Mouse (Mus musculus) telencephalon, adult 2 months (tissue): ENCODE results near the gene Tmem179b.

Experiments
- DNase-seq: peaks from one replicate; pipeline ENCODE4 v3.0.0-alpha.2; 2011; ENCODE audit warnings: low read depth, low spot score

Gene Tmem179b

DNA sequence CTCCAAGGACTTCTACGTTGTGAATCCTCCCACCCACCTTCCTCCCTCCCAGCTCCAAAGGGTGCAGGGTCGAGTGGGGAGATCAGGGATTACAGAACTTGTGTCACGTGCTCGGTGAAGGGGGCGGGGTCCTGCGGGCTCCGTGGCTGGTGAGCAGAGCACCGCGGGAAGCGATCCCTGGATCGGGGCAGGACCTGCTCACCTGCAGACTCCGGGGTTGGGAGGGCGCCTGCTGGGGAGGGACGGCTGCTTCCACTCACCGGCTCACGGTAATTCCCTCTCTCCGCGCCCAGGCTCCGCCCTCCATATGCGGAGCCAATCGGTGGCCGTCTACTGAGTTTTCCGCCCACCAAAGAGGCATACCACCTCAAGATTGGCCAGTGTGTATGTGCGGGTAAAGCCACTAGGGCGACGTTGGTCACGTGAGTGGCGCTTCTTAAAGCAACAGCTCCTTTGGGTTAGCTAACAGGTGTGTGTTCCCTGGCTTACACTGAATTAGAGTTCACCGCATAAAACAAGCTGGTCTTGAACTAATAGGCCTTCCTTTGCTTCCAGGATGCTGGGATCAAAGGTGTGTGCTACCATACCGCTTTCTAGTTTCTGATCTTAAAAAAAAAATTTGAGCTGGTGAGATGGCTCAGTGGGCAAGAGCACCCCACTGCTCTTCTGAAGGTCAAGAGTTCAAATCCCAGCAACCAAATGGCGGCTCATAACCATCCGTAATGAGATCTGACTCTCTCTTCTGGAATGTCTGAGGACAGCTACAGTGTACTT, 11.9 kb upstream of the Tmem179b start, which contains the start of gene Taf6l:
TSS of gene Taf6l (minus strand) at position 410 of the 774 bp plus-strand sequence.
- peak; percentile 97 for DNase-seq

DNA sequence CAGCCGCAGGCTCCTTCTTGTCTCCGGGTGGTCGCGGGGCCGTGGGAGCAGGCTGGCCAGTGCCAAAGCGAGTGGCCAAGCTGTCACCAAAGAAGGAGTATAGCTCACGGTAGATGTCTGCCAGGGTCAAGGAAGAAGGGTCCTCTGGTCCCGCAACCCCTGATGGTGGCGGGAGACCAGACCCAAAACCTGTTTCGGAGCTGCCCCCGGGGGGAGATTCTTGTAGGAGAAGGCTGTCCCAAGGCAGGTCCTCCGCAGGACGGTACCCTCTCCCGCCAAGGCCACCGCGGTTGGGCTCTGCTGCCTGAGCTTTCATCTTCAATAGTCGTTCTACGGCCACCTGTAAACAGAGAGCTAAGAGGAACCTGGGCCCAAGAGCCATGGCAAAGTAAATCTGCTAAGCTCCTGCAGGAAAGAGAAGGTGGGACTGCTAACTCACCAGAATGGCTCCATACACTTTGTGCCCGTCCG, 719 bp upstream of the Tmem179b start:
- no peak for DNase-seq

DNA sequence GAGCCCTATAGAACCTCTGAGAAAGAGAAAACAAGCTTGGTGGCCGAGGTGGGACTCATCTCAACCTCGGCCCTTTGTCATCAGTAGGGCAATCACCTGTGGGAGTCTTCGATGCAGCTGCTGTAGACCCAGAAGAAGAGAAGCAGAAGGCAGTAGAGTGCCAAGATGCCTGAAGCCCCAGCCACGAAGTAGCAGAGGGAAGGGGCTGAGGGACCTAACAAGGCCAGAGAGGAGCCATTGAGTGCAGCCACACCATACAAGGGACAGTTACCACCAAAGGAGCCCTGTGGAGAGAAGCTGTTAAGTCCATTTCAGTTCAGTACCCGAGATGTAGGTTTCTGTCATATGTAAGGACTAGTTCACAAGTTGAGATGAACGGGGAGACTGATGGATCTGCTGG, 858 bp downstream of the Tmem179b start:
- DNase-seq: no peak

DNA sequence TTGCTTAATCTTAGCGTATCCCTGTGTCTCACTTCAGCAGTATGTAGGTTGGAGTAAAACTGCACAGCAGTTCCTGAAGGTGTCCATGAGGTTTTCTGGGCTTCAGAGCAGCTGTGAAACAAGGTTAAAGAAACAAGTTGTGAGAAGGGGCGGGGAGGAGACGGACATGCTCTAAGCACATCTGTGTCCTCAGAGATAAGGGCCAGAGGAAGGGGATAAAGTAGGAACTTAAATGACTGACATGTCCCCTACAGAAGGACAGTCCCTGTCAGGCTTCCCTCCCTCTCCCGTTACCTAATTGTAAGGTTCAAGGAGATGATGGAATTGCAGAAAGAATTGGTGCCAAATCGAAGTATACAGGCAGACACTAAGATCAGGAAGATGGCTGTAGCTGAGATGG, 1.3 kb downstream of the Tmem179b start:
- DNase-seq: no peak

DNA sequence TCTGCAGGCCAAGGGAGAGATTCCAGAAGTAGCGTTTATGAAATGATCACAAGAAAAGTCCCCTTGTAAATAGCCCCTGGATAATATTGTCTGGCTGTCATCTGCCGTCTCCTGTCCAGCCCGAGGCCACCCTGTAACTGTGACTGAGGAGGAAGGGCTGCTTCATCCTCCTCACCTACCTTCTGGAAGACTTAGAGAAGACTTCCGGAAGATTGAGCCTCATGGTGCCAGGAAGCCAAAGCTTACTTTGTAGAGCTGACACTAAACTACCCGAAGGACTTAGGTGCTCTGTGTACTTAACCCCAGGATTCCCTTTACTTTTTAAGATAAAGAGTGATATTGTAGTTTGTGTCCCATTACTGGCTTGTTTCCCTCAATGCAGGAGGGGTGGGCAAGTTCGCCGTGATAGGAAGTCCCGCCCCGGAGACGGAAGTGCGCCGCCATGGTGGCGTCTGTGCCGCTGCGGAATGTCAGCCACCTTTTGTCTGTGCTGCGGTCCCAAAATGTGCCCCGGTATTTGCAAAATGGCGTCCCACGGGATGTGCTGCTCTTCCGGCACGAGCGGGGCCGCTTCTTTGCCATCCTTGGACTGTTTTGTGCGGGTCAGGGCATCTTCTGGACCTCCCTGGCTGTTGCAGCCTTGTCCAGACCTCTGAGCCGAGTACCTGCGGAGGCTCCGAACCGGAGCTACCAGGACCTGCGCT, 3.5 kb downstream of the Tmem179b start, which contains the start of gene Tmem223:
TSS of gene Tmem223 (plus strand) at position 430 of the 704 bp plus-strand sequence.
- peak; percentile 51 for DNase-seq

DNA sequence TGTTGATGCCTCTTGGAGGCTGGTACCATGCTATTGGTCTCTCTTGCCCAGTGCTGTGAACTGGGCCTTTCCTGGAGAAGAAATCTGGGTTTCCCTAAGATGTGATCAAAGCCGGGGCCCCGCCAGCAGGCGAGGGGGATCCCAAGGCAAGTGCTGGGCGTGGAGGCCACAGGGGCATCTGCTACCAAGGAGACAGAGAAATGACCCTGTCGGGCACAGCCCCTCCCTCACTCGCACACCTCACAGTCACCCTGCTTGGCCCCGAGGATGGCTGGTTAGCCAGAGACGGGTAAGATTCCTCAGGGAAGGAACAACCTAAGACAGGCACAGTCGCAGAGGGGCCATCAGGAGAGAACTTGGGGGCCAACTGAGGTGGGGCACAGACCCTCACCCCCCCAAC, 8.7 kb downstream of the Tmem179b start:
- DNase-seq: no peak

DNA sequence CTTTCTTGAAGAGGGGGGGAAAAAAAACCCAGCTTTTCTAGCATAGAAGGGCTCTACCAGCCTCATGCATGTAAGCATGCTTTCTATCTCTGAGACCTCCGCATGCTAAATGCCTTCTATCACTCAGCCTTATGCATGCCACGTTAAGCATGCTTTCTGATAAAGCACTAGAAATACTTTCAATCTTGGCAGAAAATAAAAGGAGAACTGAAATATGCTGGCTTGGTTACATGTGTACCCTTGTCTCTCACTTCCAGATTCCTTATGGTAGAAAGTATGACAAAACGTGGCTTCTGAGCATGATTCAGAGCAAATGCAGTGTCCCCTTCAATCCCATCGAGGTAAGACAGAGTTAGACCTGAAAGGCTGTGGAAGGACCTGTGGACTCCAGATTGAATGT, 11.0 kb downstream of the Tmem179b start:
- DNase-seq: no peak

DNA sequence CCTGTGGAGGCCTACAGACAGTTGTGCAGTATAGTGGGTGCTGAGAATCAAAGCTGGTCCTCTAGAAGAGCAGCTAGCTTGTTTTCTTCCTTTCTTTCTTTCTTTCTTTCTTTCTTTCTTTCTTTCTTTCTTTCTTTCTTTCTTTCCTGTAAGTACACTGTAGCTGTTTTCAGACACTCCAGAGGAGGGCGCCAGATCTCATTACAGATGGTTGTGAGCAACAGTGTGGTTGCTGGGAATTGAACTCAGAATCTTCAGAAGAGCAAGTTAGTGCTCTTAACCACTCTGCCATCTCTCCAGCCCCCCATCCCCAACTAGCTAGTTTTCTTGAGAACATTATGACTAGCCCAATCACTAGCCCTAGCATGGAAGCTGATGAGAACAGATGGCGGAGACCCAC, 13.5 kb downstream of the Tmem179b start:
- no peak for DNase-seq

DNA sequence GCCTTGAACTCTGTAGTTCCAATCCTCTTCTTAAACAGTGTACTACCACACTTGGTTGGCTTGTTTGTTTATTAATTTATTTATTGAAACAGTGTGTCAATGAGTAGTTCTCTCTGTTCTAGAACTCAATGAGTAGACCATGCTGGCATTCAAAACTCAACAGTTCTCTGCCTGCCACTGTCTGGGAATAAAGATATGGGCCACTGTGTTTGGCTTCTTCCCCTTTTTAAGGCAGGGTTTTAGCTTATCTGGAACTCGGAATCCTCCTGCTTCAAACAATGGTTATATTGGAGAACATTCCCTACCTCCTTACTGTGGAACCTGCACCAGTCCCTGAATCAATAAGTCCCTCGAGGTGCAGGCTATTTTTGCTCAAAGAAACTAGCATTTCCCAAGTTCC, 15.4 kb downstream of the Tmem179b start:
- DNase-seq: no peak

DNA sequence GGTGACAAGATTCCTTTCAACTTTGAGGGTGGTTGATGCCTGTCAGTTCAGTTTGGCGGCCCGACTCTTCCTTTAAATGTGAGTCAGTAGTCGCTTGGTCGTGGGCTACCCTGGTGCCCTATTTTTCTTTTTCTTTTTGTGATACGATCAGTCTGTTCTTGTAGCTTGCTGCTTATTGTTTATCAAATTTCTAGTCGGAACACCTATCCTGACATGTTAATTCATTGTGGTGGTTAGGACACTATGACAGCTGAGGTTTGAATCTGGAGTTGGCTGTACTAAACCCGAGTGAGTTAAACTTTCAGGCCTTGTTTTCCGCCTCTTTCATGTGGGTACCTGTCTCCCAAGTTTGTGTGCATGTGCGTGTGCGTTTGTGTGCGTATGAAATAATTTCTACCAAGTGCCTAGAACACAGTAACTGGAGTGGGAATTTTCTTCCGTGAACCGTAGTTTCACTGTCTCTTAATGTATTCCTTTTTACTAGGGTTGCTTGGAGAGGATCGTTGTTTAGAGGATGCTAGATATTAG, 16.7 kb downstream of the Tmem179b start:
- DNase-seq: no peak

DNA sequence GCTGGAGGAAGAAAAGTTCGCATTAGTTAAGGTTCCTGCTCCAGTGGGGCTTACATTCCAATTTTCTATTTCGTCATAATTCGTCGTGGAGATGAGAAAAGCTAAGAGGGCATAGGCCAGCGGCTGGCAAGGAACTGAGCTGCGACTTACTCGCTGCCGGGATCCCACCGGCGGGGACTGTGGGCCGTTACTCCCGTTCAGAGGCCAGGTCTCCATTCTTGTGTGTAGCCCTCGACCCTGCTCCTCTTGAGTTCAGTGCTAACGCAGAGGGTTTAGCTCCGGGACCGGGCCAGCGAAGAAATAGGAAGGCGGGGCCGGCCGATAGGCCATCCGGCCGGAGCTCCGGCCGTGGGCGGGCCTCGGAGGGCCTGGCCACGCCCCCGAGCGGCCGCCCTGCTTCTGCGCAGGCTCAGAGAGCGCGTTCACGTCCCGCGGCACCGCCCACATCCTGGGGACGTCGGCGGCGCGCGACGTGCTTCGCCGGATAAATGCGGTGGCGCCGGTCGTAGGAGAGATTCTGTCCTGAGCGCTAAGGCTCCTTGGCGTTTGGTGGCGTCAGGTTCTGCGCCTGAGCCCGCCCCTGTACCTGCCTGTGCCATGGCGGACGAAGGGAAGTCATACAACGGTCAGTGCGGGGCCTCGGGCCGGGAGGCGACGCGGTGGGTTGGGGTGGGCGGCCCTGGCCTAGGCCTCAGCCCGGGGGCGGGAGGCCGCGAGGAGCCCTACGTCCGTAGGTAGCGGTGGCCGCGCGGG, 17.5 kb downstream of the Tmem179b start, which contains the start of gene Nxf1:
TSS of gene Nxf1 (plus strand) at position 439 of the 753 bp plus-strand sequence.
- DNase-seq: peak; percentile 87

DNA sequence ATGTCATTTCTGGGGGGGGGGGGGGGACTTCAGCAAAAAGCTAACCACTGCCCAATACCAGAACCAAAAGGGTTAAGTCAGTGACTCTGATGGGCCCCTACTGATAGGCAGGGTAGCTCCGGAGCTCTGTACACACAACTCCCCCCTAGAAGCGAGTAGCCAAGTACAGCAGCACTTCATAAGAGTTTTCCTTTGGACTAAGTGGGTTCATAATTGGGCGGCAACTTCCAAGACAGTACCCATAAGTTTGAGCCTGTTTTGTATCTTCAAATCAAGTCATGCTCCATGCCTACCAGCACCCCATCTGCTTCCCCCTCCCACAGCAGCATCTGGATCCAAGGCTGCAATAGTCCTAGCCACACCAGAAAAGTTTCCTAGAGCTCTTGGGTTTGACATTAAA, 18.6 kb downstream of the Tmem179b start:
- no peak for DNase-seq

DNA sequence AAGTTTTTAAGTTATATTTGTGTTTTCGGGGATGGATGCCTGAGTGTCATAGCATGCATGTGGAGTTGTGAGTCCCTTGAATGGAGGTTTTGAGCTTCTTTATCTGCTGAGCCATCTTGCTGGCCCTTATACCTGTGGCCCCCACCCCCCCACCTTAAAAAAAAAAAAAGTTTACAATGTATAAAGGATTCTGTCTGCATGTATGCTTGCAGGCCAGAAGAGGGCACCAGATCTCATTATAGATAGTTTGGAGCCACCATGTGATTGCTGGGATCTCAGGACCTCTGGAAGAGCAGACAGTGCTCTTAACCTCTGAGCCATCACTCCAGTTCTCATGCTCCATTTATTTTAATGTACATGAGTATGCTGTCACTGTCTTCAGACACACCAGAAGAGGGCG, 26.9 kb downstream of the Tmem179b start:
- no peak for DNase-seq

DNA sequence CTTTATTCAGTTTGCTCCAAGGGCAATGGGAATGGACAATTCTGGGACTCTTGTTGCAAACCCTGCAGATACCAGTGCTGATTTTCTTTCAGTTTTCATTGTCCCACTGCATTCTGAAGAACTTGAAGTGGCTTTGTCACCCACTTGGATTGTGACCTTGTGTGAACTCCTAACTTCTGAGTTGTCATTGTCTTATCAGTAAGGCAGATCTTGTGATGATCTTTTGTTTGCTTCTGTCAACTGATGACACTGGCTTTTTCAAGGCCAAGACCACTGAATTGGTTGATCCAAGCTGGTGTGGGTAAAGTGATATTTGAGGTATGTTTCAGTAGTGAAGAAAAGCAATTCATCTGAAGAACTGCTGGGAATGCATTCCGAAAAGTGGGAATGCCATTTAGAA, 28.9 kb downstream of the Tmem179b start:
- no peak for DNase-seq

DNA sequence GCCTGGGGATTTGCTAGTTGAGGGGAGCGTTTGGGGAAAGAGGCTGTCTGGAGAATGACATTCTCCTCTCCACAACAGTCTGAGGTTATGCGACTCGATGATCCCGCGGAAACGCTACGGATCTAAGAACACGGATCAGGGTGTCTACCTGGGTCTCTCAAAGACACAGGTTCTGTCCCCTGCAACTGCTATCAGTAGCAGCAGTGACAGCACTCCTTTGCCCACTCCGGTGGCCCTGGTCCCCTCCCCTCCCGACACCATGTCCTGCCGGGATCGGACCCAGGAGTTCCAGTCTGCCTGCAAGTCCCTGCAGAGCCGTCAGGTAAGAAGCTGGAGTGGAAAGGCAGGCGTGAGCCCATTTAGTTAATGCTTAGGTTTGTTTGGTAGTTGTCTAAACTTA, 32.1 kb downstream of the Tmem179b start:
- DNase-seq: no peak

DNA sequence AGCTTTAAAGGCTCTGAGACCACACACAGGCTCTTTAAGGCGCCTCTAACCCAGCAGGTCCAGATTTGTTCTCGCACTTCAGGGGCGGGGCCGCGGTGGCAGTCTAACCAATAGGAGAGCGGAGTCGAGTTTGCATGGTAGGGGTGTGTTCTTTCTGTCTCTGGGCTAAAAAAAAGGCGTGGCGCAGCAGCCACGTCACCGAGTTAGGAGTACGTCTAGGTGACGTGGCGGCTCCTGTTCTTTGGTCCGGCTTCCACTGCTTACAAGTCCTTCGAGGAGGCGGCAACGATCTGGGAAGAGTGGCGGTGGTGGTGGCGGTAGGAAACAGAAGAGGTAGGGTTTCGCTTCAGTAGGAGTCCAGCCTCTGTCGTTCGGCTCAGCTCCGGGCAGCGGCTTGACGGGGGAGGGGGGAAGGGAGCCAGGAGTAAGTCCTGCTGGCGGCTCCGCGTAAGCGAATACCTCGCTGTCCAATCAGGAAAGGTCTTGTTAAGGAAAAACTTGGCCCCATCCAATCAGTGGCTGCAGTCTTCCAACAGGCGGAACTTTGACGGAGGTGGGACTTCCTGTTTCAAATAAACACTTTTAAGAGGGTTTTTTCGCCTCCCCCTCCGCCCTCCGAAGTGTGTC, 32.9 kb downstream of the Tmem179b start, which contains the start of gene Stx5a:
TSS of gene Stx5a (plus strand) at position 171 of the 627 bp plus-strand sequence.
- peak; percentile 99 for DNase-seq

DNA sequence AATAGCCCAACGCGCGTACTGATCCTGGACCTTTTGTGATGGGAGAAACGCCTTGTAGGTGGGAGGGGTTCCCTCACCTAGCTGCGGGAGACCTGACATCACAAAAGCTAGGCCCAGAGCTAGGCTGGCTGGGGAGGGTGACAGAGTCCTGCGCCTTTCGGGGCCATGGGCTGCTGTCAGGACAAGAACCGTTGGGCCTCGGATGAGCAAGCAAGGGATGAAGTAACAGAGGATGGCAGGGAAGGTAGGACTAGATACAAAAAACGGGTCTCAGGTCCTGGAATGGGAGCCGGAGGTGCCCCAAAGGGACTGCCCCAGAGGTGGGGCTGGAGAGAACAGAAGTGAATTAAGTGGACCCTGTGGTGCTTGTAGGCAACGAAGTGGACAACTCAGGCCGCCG, 33.7 kb downstream of the Tmem179b start, which contains the start of gene 1700092M07Rik:
TSS of gene 1700092M07Rik (plus strand) at position 116 of the 400 bp plus-strand sequence.
- no peak for DNase-seq

DNA sequence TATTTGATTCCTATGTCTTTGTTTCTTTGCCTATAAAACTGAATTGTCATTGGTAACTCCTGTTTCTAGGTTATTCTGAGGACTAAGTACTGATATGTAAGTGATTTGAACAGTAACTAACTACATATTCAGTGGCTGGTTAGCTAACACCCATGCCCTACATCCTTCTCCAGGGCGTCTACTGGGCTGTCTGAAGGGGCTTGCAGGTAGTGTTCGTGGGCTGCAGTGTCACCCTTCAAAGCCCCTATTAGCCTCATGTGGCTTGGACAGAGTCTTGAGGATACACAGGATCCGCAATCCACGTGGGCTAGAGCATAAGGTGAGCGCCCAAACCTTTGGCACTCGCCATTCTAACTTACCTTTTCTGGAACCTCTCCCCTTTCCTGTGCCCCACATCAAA, 34.6 kb downstream of the Tmem179b start:
- DNase-seq: no peak

DNA sequence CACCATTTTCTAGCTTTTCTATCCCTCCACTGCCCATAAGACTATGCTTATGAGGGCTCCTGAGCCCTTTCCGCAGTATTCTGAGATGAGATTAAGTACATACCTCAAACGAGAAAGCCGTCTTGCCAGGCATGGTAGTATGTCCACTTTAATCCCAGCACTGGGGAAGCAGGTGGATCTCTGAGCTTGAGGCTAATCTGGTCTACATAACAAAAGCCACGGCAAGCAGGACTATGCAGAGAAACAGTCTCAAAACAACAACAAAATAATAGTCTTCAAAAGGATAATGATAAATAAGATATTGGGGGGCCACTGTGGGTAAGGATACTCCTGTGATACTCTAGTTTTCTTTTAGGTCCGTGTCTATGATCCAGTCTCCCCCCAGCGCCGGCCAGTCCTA, 35.4 kb downstream of the Tmem179b start:
- no peak for DNase-seq

DNA sequence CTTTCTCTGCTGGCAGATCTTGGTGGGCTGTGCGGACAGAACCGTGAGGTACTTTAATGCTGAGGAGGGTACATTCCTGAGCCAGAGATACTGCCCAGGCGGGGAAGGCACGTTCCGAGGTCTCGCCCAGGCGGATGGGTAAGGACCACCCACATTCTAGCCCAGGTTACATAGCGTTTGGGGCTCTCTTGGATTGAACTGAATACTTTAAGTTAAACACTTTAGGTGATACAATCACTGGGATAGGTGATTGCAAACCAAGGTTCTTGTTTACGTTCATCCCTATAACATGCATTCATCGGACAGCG, 38.2 kb downstream of the Tmem179b start:
- no peak for DNase-seq
